Mouse (Mus musculus): Measurements from ENCODE around the gene Jarid2. TPM values are rescaled to one million over a fixed set of nuclear protein-coding genes. Genes with fewer than 3 reads are reported as not detected.

Gene Jarid2
- polyA plus RNA-seq, 1 experiment: 3.9 TPM

- Histone ChIP-seq H3K4me3 (no peak overlapping the region), H3K27me3 (ENCODE audit: control insufficient read depth, insufficient read depth, insufficient read length) (no peaks in the 10 kb centered on the region), H3ac (ENCODE audit: control insufficient read depth, insufficient read length) (no peak overlapping the region), H3K4me2 (ENCODE audit: low read depth) (no peak overlapping the region), H3K79me2 (ENCODE audit: control insufficient read depth, insufficient read depth) (no peaks in the 10 kb centered on the region), H3K36me3 (ENCODE audit: control insufficient read depth, insufficient read depth) (peaks cover 27% of the 10 kb centered on the region)
- TF ChIP-seq REST (IDR thresholded peaks at IDR 0.05; ENCODE audit: insufficient read depth, insufficient read length) (no peak), POLR2A (IDR thresholded peaks at IDR 0.05; ENCODE audit: insufficient read length, low read depth) (no peak), TCF3 (IDR thresholded peaks at IDR 0.05; ENCODE audit: insufficient read length, low read depth) (no peak), MAX (IDR thresholded peaks at IDR 0.05; ENCODE audit: low read depth) (no peak), TCF12 (IDR thresholded peaks at IDR 0.05; ENCODE audit: insufficient read depth, poor library complexity, severe bottlenecking) (no peak), MYOG (IDR thresholded peaks at IDR 0.05; ENCODE audit: control insufficient read depth in 1 of 3, insufficient read depth in 1 of 3, insufficient read length in 2 of 3, low read depth in 2 of 3) (no peak), SRF (IDR thresholded peaks at IDR 0.05; ENCODE audit: control insufficient read depth, insufficient read length, low read depth) (no peak), USF1 (IDR thresholded peaks at IDR 0.05; ENCODE audit: low read depth) (no peak), POLR2AphosphoS2 (IDR thresholded peaks at IDR 0.05; ENCODE audit: insufficient read length, low read depth) (no peak), CEBPB (IDR thresholded peaks at IDR 0.05; ENCODE audit: insufficient read depth, poor library complexity, severe bottlenecking) (no peak), E2F4 (IDR thresholded peaks at IDR 0.05; ENCODE audit: insufficient read depth) (no peak)
Observed at GRCm38 (mm10) chr13:44926311-44926710, 197.0 kb downstream of the Jarid2 start.

GRCm38 (mm10) chr13:44932307-44933264, 203.3 kb downstream of the Jarid2 start:
- TF ChIP-seq SRF (IDR thresholded peaks at IDR 0.05; ENCODE audit: control insufficient read depth, insufficient read length, low read depth) (no peak), POLR2A (IDR thresholded peaks at IDR 0.05; ENCODE audit: insufficient read length, low read depth) (no peak), POLR2AphosphoS2 (IDR thresholded peaks at IDR 0.05; ENCODE audit: insufficient read length, low read depth) (no peak), MYOD1 (IDR thresholded peaks at IDR 0.05; ENCODE audit: control insufficient read depth in 1 of 3, insufficient read length in 2 of 3, low read depth in 2 of 3) (no peak), USF1 (IDR thresholded peaks at IDR 0.05; ENCODE audit: low read depth) (no peak), REST (IDR thresholded peaks at IDR 0.05; ENCODE audit: insufficient read depth, insufficient read length) (no peak), E2F4 (IDR thresholded peaks at IDR 0.05; ENCODE audit: insufficient read depth) (no peak), TCF12 (IDR thresholded peaks at IDR 0.05; ENCODE audit: insufficient read depth, poor library complexity, severe bottlenecking) (no peak), MAX (IDR thresholded peaks at IDR 0.05; ENCODE audit: low read depth) (no peak), TCF3 (IDR thresholded peaks at IDR 0.05; ENCODE audit: insufficient read length, low read depth) (no peak), CEBPB (IDR thresholded peaks at IDR 0.05; ENCODE audit: insufficient read depth, poor library complexity, severe bottlenecking) (no peak), MYOG (IDR thresholded peaks at IDR 0.05; ENCODE audit: control insufficient read depth in 1 of 3, insufficient read depth in 1 of 3, insufficient read length in 2 of 3, low read depth in 2 of 3) (no peak)
- H3K4me2 ChIP-seq (ENCODE audit: low read depth): no peak overlapping the region
- no peak overlapping the region for H3ac ChIP-seq (ENCODE audit: control insufficient read depth, insufficient read length)
- peaks cover 12% of the 10 kb centered on the region for H3K36me3 ChIP-seq (ENCODE audit: control insufficient read depth, insufficient read depth)
- peaks cover 5% of the 10 kb centered on the region for H3K79me2 ChIP-seq (ENCODE audit: control insufficient read depth, insufficient read depth)
- H3K4me3 ChIP-seq: no peak overlapping the region
- no peaks in the 10 kb centered on the region for H3K27me3 ChIP-seq (ENCODE audit: control insufficient read depth, insufficient read depth, insufficient read length)

DNA sequence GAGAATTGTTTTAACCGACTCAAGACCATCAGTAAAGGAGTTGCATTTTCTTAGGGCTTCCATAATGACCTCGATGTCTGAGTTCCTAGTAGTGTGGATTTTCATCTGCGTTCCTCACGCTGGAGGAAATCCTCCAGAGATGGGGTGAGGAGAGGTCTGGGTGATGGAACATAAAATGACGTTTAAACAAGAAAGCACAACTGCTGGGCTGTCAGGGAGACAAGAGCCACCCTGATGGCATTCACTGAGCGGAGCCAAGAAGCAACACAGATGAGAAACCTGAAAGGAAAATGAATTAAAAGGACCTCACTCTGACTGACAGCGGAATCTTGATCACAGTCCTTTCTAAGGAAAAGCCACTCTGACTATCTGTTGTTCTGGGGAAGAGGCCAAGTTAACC, 204.3 kb downstream of the Jarid2 start:
- no peak for TF ChIP-seq POLR2AphosphoS2 (IDR thresholded peaks at IDR 0.05; ENCODE audit: insufficient read length, low read depth)
- TF ChIP-seq SRF (IDR thresholded peaks at IDR 0.05; ENCODE audit: control insufficient read depth, insufficient read length, low read depth): no peak
- no peak for TF ChIP-seq MAX (IDR thresholded peaks at IDR 0.05; ENCODE audit: low read depth)
- no peak for TF ChIP-seq TCF12 (IDR thresholded peaks at IDR 0.05; ENCODE audit: insufficient read depth, poor library complexity, severe bottlenecking)
- no peak for TF ChIP-seq CEBPB (IDR thresholded peaks at IDR 0.05; ENCODE audit: insufficient read depth, poor library complexity, severe bottlenecking)
- TF ChIP-seq USF1 (IDR thresholded peaks at IDR 0.05; ENCODE audit: low read depth): no peak
- TF ChIP-seq REST (IDR thresholded peaks at IDR 0.05; ENCODE audit: insufficient read depth, insufficient read length): no peak
- no peak for TF ChIP-seq POLR2A (IDR thresholded peaks at IDR 0.05; ENCODE audit: insufficient read length, low read depth)
- no peak for TF ChIP-seq TCF3 (IDR thresholded peaks at IDR 0.05; ENCODE audit: insufficient read length, low read depth)
- no peak for TF ChIP-seq MYOG (IDR thresholded peaks at IDR 0.05; ENCODE audit: control insufficient read depth in 1 of 3, insufficient read depth in 1 of 3, insufficient read length in 2 of 3, low read depth in 2 of 3)
- no peak for TF ChIP-seq E2F4 (IDR thresholded peaks at IDR 0.05; ENCODE audit: insufficient read depth)
- TF ChIP-seq MYOD1 (IDR thresholded peaks at IDR 0.05; ENCODE audit: control insufficient read depth in 1 of 3, insufficient read length in 2 of 3, low read depth in 2 of 3): no peak

DNA sequence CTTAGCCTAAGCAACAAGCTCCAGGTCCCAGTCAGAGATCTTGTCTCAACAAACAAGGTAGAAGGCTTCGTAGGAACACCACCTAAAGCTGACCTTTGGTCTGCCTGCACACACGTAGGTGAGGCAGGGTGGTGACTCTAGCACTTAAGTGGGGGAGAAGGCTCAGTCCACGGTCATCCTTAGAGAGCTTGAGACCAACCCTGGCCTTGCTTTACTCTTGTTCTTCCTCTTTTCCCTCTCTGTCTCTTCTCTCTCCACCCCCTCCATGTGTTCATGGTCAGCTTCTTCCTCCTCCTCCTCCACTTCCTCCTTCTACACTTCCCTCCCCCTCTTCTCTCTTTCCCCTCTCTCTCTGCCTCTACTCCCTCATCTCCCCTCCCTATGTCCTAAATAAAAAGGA, 208.4 kb downstream of the Jarid2 start:
- no peaks in the 10 kb centered on the region for H3K36me3 ChIP-seq (ENCODE audit: control insufficient read depth, insufficient read depth)
- no peak for TF ChIP-seq E2F4 (IDR thresholded peaks at IDR 0.05; ENCODE audit: insufficient read depth)
- no peak for TF ChIP-seq POLR2A (IDR thresholded peaks at IDR 0.05; ENCODE audit: insufficient read length, low read depth)
- TF ChIP-seq TCF3 (IDR thresholded peaks at IDR 0.05; ENCODE audit: insufficient read length, low read depth): no peak
- TF ChIP-seq POLR2AphosphoS2 (IDR thresholded peaks at IDR 0.05; ENCODE audit: insufficient read length, low read depth): no peak
- no peak for TF ChIP-seq MAX (IDR thresholded peaks at IDR 0.05; ENCODE audit: low read depth)
- no peak for TF ChIP-seq CEBPB (IDR thresholded peaks at IDR 0.05; ENCODE audit: insufficient read depth, poor library complexity, severe bottlenecking)
- no peak for TF ChIP-seq SRF (IDR thresholded peaks at IDR 0.05; ENCODE audit: control insufficient read depth, insufficient read length, low read depth)
- no peak for TF ChIP-seq USF1 (IDR thresholded peaks at IDR 0.05; ENCODE audit: low read depth)
- no peak for TF ChIP-seq REST (IDR thresholded peaks at IDR 0.05; ENCODE audit: insufficient read depth, insufficient read length)
- no peak for TF ChIP-seq MYOG (IDR thresholded peaks at IDR 0.05; ENCODE audit: control insufficient read depth in 1 of 3, insufficient read depth in 1 of 3, insufficient read length in 2 of 3, low read depth in 2 of 3)
- TF ChIP-seq MYOD1 (IDR thresholded peaks at IDR 0.05; ENCODE audit: control insufficient read depth in 1 of 3, insufficient read length in 2 of 3, low read depth in 2 of 3): no peak
- TF ChIP-seq TCF12 (IDR thresholded peaks at IDR 0.05; ENCODE audit: insufficient read depth, poor library complexity, severe bottlenecking): no peak
- no peak overlapping the region for H3ac ChIP-seq (ENCODE audit: control insufficient read depth, insufficient read length)
- peaks cover 19% of the 10 kb centered on the region for H3K79me2 ChIP-seq (ENCODE audit: control insufficient read depth, insufficient read depth)
- H3K4me3 ChIP-seq: no peak overlapping the region
- no peaks in the 10 kb centered on the region for H3K27me3 ChIP-seq (ENCODE audit: control insufficient read depth, insufficient read depth, insufficient read length)
- H3K4me2 ChIP-seq (ENCODE audit: low read depth): no peak overlapping the region

More for the DNA sequence above, 204.3 kb downstream of the Jarid2 start:
- Histone ChIP-seq H3ac (ENCODE audit: control insufficient read depth, insufficient read length) (no peak overlapping the region), H3K36me3 (ENCODE audit: control insufficient read depth, insufficient read depth) (peaks cover 4% of the 10 kb centered on the region), H3K4me2 (ENCODE audit: low read depth) (no peak overlapping the region), H3K27me3 (ENCODE audit: control insufficient read depth, insufficient read depth, insufficient read length) (no peaks in the 10 kb centered on the region), H3K79me2 (ENCODE audit: control insufficient read depth, insufficient read depth) (peaks cover 15% of the 10 kb centered on the region), H3K4me3 (no peak overlapping the region)
